Mouse (Mus musculus): ENCODE measurements around the gene Sucnr1.
"Not testable (repeated sequence)": the region's sequence is repeated elsewhere in the genome, so short reads cannot be mapped to it uniquely, and the experiment has no call there.

Gene Sucnr1

GRCm38 (mm10) chr3:60081648-60082047 is at the start of gene Sucnr1:
Gene Sucnr1 (plus strand): TSS chr3:60081869.
- DNase-seq (ENCODE audit: low spot score): no peak

- DNase-seq (ENCODE audit: low spot score): no peak
Measured at GRCm38 (mm10) chr3:60046221-60046913, 35.3 kb upstream of the Sucnr1 start.

GRCm38 (mm10) chr3:60053231-60053927 is 28.3 kb upstream of the Sucnr1 start:
- DNase-seq (ENCODE audit: low spot score): peak; percentile 8

GRCm38 (mm10) chr3:60053931-60054330 is 27.7 kb upstream of the Sucnr1 start:
- DNase-seq (ENCODE audit: low spot score): no peak

GRCm38 (mm10) chr3:60056451-60056850 is 25.2 kb upstream of the Sucnr1 start:
- DNase-seq (ENCODE audit: low spot score): no peak

GRCm38 (mm10) chr3:60057070-60057808 is 24.4 kb upstream of the Sucnr1 start:
- no peak for DNase-seq (ENCODE audit: low spot score)

GRCm38 (mm10) chr3:60057809-60058082 is 23.9 kb upstream of the Sucnr1 start:
- DNase-seq (ENCODE audit: low spot score): no peak

- DNase-seq (ENCODE audit: low spot score): no peak
Measured at GRCm38 (mm10) chr3:60078883-60079415, 2.7 kb upstream of the Sucnr1 start.

- no peak for DNase-seq (ENCODE audit: low spot score)
Measured at GRCm38 (mm10) chr3:60080572-60080971, 1.1 kb upstream of the Sucnr1 start.

GRCm38 (mm10) chr3:60082746-60083145 is 1.1 kb downstream of the Sucnr1 start:
- DNase-seq (ENCODE audit: low spot score): no peak

GRCm38 (mm10) chr3:60085729-60086128 is 4.1 kb downstream of the Sucnr1 start:
- no peak for DNase-seq (ENCODE audit: low spot score)

- no peak for DNase-seq (ENCODE audit: low spot score)
Measured at GRCm38 (mm10) chr3:60091321-60091720, 9.7 kb downstream of the Sucnr1 start.

- no peak for DNase-seq (ENCODE audit: low spot score)
Measured at GRCm38 (mm10) chr3:60094386-60095156, 12.9 kb downstream of the Sucnr1 start.

- DNase-seq (ENCODE audit: low spot score): no peak
Measured at GRCm38 (mm10) chr3:60096941-60097340, 15.3 kb downstream of the Sucnr1 start.

GRCm38 (mm10) chr3:60097485-60097884 is 15.8 kb downstream of the Sucnr1 start:
- DNase-seq (ENCODE audit: low spot score): no peak

- no peak for DNase-seq (ENCODE audit: low spot score)
Measured at GRCm38 (mm10) chr3:60098521-60098920, 16.9 kb downstream of the Sucnr1 start.

GRCm38 (mm10) chr3:60104462-60105109 is 22.9 kb downstream of the Sucnr1 start:
- DNase-seq (ENCODE audit: low spot score): no peak

- DNase-seq (ENCODE audit: low spot score): not testable (repeated sequence)
Measured at GRCm38 (mm10) chr3:60106446-60106845, 24.8 kb downstream of the Sucnr1 start.

GRCm38 (mm10) chr3:60107736-60108135 is 26.1 kb downstream of the Sucnr1 start:
- no peak for DNase-seq (ENCODE audit: low spot score)

GRCm38 (mm10) chr3:60108815-60109214 is 27.1 kb downstream of the Sucnr1 start:
- no peak for DNase-seq (ENCODE audit: low spot score)

GRCm38 (mm10) chr3:60111135-60111710 is 29.6 kb downstream of the Sucnr1 start:
- no peak for DNase-seq (ENCODE audit: low spot score)

Measured in urinary bladder, postnatal 25 days (tissue).